Mouse (Mus musculus) liver, embryonic 12.5 days (tissue): ENCODE results near the gene Npdc1. TPM values are rescaled to one million over a fixed set of nuclear protein-coding genes. Genes with fewer than 3 reads are reported as not detected.

Experiments used
- ATAC-seq: fragments of 200-750 bp; cut with Nextera tagmentation; 2 replicates; pipeline ENCODE4 v1.8.0; 2017; ENCODE audit warnings: moderate number of reproducible peaks, mild to moderate bottlenecking, moderate library complexity
- H3K27ac ChIP-seq: fragments of 300-500 bp; sonication (generic); 2 replicates; pipeline ENCODE4 v1.5.1; 2016; ENCODE audit warnings: mild to moderate bottlenecking
- H3K27me3 ChIP-seq: fragments of 300-500 bp; sonication (generic); replicated peaks from 2 replicates; pipeline ENCODE4 v1.6.1; 2016; ENCODE audit warnings: mild to moderate bottlenecking, moderate library complexity
- H3K36me3 ChIP-seq: fragments of 300-500 bp; sonication (generic); 2 replicates; pipeline ENCODE4 v1.6.1; 2016; ENCODE audit warnings: mild to moderate bottlenecking, moderate library complexity
- H3K4me1 ChIP-seq: fragments of 300-500 bp; sonication (generic); 2 replicates; pipeline ENCODE4 v1.6.1; 2016
- H3K4me2 ChIP-seq: fragments of 300-500 bp; sonication (generic); 2 replicates; pipeline ENCODE4 v1.6.1; 2016; ENCODE audit warnings: mild to moderate bottlenecking, moderate library complexity
- H3K4me3 ChIP-seq: fragments of 300-500 bp; sonication (generic); 2 replicates; pipeline ENCODE4 v1.5.1; 2016; ENCODE audit warnings: mild to moderate bottlenecking, moderate library complexity
- H3K9ac ChIP-seq: fragments of 300-500 bp; sonication (generic); 2 replicates; pipeline ENCODE4 v1.6.1; 2016; ENCODE audit warnings: mild to moderate bottlenecking, moderate library complexity
- H3K9me3 ChIP-seq: fragments of 300-500 bp; sonication (generic); replicated peaks from 2 replicates; pipeline ENCODE4 v1.6.1; 2016; ENCODE audit warnings: mild to moderate bottlenecking, moderate library complexity
- WGBS: fragments of 180-500 bp; shearing (Covaris S2); methylation state at CpG from one replicate; pipeline ENCODE4 v1.1.7; 2016; ENCODE audit not compliant: insufficient replicate concordance; 5-methylcytosine and 5-hydroxymethylcytosine counted together
- polyA plus RNA-seq: library from polyadenylated mRNA; unstranded; fragments of >200 nt; fragmentation: Nextera tagmentation; extraction: Ambion mirVana; gene quantifications from 2 replicates; pipeline ENCODE4 v1.2.1, GENCODE M21; 2016

The Npdc1 gene
- polyA plus RNA-seq, 1 experiment from 2014 or later = 5.3 TPM

GRCm38 (mm10) chr2:25369996-25370395 lies 29.2 kb upstream of the Npdc1 start:
- 28% methylated on average over 3 of the region's 3 CpGs for WGBS
- Histone ChIP-seq H3K9me3 (no peaks in the 10 kb centered on the region), H3K4me1 (peaks cover 67% of the 10 kb centered on the region), H3K4me3 (peak overlapping the region; percentile 22), H3K27ac (peak overlapping the region; percentile 91), H3K9ac (peak overlapping the region; percentile 53), H3K27me3 (peaks cover 21% of the 10 kb centered on the region), H3K36me3 (peaks cover 7% of the 10 kb centered on the region), H3K4me2 (peak overlapping the region; percentile 96)
- ATAC-seq = peak; percentile 65

- Histone ChIP-seq H3K9ac (peak within 1 kb of the TSS; percentile 87), H3K4me3 (peak within 1 kb of the TSS; percentile 81), H3K9me3 (no peaks in the 10 kb centered on the region), H3K4me2 (peak within 1 kb of the TSS; percentile 96), H3K4me1 (peaks cover 74% of the 10 kb centered on the region), H3K27ac (peak within 1 kb of the TSS; percentile 91), H3K27me3 (peaks cover 5% of the 10 kb centered on the region; the same call in 1 of the 2 replicates), H3K36me3 (peaks cover 28% of the 10 kb centered on the region)
- peak; percentile 87 for ATAC-seq
- 3% methylated on average over 65 of the region's 65 CpGs for WGBS
Observed at GRCm38 (mm10) chr2:25371764-25372643, 27.1 kb upstream of the Npdc1 start, which contains the start of gene Sapcd2. Gene Sapcd2 (plus strand): TSS chr2:25372321.

DNA sequence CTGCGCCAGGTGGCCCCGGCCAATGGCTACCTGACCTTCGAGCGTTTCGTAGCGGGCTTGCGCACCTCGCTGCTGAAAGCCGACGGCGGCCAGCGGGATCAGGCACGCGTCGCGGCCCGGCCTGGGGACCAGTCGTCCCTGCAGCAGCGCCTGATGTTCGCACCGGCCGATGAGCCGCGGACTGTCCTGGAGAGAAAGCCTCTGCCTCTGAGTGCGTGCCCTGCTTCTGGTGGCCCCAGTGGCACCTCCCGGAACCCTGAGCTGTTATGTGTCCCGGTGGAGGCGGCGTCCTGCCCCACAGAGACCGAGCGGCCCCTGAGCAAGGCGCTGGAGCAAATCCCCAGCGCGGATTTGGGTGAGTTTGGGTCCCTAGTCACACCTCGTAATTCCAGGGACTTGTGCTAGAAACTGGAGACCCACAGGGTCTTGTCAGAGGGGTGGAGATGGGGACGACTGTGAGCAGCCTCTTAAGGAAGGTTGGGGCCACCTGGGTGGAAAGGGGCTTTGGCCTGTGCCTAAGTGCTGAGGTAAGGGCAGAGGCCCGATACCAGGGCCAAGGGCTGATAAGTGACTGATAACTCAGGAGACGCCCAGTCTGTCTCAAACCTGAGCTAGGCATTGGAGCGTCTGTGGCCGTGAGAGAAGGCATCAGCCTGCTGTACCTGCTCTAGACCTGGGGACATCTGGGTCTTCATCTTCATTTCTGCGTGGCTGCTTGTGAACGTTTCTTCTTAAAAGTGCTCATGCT lies 26.3 kb upstream of the Npdc1 start:
- H3K4me1 ChIP-seq = peaks cover 74% of the 10 kb centered on the region
- H3K27me3 ChIP-seq = peaks cover 5% of the 10 kb centered on the region; the same call in 1 of the 2 replicates
- H3K9me3 ChIP-seq = no peaks in the 10 kb centered on the region
- ATAC-seq = peak; percentile 57
- H3K4me2 ChIP-seq = peak overlapping the region; percentile 96
- WGBS = 2% methylated on average over 42 of the region's 42 CpGs
- peak overlapping the region; percentile 91 for H3K27ac ChIP-seq
- peaks cover 36% of the 10 kb centered on the region for H3K36me3 ChIP-seq
- peak overlapping the region; percentile 81 for H3K4me3 ChIP-seq
- peak overlapping the region; percentile 87 for H3K9ac ChIP-seq

GRCm38 (mm10) chr2:25373431-25373830 lies 25.7 kb upstream of the Npdc1 start:
- peaks cover 74% of the 10 kb centered on the region for H3K4me1 ChIP-seq
- no peaks in the 10 kb centered on the region for H3K9me3 ChIP-seq
- H3K4me3 ChIP-seq = peak overlapping the region; percentile 81
- no peaks in the 10 kb centered on the region for H3K27me3 ChIP-seq
- H3K9ac ChIP-seq = peak overlapping the region; percentile 87
- peak overlapping the region; percentile 91 for H3K27ac ChIP-seq
- peak overlapping the region; percentile 96 for H3K4me2 ChIP-seq
- ATAC-seq = no peak
- WGBS = 66% methylated on average over 2 of the region's 2 CpGs
- peaks cover 42% of the 10 kb centered on the region for H3K36me3 ChIP-seq

DNA sequence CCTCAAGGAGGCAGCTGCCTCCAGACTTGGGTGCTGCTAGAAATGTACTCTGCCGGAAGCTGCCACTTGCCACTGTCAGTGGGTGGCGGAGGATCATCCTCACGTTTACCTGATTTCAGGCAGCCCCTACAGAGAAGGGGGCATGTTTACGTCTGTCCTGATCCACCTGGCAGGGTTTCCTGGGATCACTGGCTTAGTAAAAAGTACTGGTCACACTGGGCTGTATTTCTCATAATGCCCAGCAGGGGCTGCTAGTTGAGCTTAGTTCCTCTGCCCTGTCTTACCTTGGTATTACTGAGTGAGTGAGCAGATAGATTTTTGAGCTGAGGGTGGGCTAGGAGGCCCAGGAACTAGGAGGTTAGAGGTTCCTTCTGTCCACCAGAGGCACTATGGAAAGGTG lies 22.6 kb upstream of the Npdc1 start:
- no peak overlapping the region for H3K4me3 ChIP-seq
- no peaks in the 10 kb centered on the region; the same call in 1 of the 2 replicates for H3K27me3 ChIP-seq
- no peaks in the 10 kb centered on the region for H3K9me3 ChIP-seq
- no peak overlapping the region for H3K4me2 ChIP-seq
- peaks cover 48% of the 10 kb centered on the region for H3K4me1 ChIP-seq
- 59% methylated on average over 4 of the region's 4 CpGs for WGBS
- ATAC-seq = no peak
- peaks cover 47% of the 10 kb centered on the region for H3K36me3 ChIP-seq
- no peak overlapping the region; the same call in 1 of the 2 replicates for H3K27ac ChIP-seq
- no peak overlapping the region for H3K9ac ChIP-seq

DNA sequence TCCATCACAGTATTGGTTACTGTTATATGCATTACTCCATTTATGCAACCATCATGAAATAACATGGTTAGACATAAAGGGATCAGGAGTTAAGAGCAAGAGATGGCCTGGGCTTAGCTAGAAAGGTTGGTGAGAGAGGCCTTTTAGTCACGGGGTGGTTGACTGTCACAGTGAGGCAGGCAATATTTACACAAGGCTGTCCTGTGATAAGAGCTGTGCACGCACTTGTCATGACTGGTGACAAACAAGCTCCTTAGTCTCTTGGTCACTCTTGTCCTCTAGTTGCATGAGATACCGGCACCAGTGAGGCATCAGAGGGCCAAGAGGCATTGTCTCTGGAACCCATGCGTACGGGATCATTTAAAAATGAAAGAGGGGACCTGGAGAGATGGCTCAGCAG lies 14.7 kb upstream of the Npdc1 start:
- Histone ChIP-seq H3K36me3 (no peaks in the 10 kb centered on the region), H3K9ac (no peak overlapping the region), H3K27me3 (peaks cover 17% of the 10 kb centered on the region; the same call in 1 of the 2 replicates), H3K4me2 (no peak overlapping the region), H3K4me1 (peaks cover 2% of the 10 kb centered on the region; the same call in 1 of the 2 replicates), H3K27ac (no peak overlapping the region), H3K9me3 (no peaks in the 10 kb centered on the region), H3K4me3 (no peak overlapping the region)
- ATAC-seq = no peak
- 47% methylated on average over 5 of the region's 5 CpGs for WGBS

GRCm38 (mm10) chr2:25391266-25391665 lies 7.9 kb upstream of the Npdc1 start:
- H3K36me3 ChIP-seq = no peaks in the 10 kb centered on the region
- 55% methylated on average over 5 of the region's 5 CpGs for WGBS
- H3K27ac ChIP-seq = no peak overlapping the region
- no peak overlapping the region for H3K4me2 ChIP-seq
- H3K27me3 ChIP-seq = peaks cover 53% of the 10 kb centered on the region
- H3K9ac ChIP-seq = no peak overlapping the region
- H3K4me1 ChIP-seq = peaks cover 9% of the 10 kb centered on the region
- ATAC-seq = no peak
- no peaks in the 10 kb centered on the region for H3K9me3 ChIP-seq
- H3K4me3 ChIP-seq = no peak overlapping the region

GRCm38 (mm10) chr2:25394281-25395221 lies 4.6 kb upstream of the Npdc1 start:
- H3K27me3 ChIP-seq = peaks cover 82% of the 10 kb centered on the region
- H3K27ac ChIP-seq = no peak overlapping the region
- no peaks in the 10 kb centered on the region for H3K9me3 ChIP-seq
- no peaks in the 10 kb centered on the region for H3K36me3 ChIP-seq
- no peak overlapping the region for H3K4me2 ChIP-seq
- 44% methylated on average over 3 of the region's 3 CpGs for WGBS
- ATAC-seq = no peak
- H3K9ac ChIP-seq = no peak overlapping the region
- no peak overlapping the region for H3K4me3 ChIP-seq
- H3K4me1 ChIP-seq = peaks cover 10% of the 10 kb centered on the region

DNA sequence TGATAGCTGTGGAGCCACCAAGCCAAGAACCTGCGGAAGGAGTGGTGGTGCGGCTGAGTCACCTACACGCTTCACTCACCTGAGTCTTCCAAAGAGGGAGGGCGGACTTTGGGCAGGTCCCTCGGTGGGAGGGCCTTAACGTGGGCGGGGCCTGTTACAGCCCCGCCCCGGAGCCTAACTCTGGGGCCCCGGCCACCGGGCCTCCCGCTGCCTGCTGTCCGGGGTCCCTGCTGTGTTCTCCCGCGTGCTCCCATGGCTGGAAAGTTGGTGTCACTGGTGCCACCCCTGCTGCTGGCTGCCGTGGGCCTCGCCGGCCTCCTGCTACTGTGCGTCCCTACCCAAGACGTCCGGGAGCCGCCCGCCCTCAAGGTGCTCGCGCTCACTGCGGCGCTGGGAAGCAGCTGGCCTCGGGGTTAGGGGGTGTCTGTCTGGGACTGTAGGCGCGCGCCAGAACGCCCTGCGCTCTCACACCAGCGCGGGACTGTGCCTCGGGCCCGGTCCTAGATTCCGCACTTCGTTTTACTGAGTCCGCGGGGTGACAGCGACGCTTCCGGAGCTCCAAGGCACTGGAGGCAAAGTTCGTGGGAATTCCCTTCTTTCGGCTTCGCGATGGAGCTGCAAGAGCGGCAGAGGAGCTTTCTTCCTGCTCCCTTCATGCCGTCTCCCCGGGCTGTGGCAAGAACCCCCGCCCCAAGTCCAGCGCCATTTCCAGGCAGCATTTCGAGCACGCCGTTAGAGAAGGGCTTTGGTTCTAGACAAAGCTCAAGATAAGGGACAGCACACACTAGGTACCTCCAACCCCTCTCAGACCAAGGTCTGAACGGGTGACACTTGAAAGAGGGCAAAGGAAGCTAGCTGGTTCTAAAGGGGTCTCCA lies 3.2 kb upstream of the Npdc1 start, which contains the start of gene Entpd2:
Gene Entpd2 (plus strand): TSS at position 154 of the 876 bp plus-strand sequence.
- ATAC-seq = peak; percentile 30; the same call in 1 of the 2 replicates
- Histone ChIP-seq H3K36me3 (no peaks in the 10 kb centered on the region), H3K4me2 (peak within 1 kb of the TSS; percentile 70), H3K27me3 (peaks cover 96% of the 10 kb centered on the region), H3K27ac (no peak within 1 kb of the TSS), H3K4me3 (peak within 1 kb of the TSS; percentile 48), H3K4me1 (peaks cover 17% of the 10 kb centered on the region), H3K9me3 (no peaks in the 10 kb centered on the region), H3K9ac (peak within 1 kb of the TSS; percentile 14; the same call in 1 of the 2 replicates)
- 3% methylated on average over 57 of the region's 57 CpGs for WGBS

DNA sequence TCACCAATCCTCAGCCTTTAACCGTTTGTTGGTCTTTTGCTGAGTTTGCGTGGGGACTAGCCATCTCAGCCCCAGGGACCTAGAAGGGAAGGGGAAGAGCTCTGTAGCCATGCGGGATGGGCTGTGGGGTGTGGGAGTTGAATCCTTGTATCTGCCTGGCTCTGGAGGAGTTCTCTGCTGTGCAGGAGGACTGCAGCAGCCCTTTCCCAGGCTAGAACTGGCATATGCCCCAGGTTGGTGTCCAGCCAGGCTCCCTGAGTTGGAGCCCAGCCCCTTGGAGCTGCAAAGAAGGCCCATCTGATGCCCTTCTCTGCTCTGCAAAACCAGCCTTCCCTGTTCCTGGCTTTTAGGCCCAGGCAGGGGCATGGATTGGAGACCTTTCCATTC lies 2.6 kb upstream of the Npdc1 start:
- Histone ChIP-seq H3K27ac (no peak overlapping the region), H3K4me2 (peak overlapping the region; percentile 70), H3K9me3 (no peaks in the 10 kb centered on the region), H3K4me3 (peak overlapping the region; percentile 48; the same call in 1 of the 2 replicates), H3K4me1 (peaks cover 17% of the 10 kb centered on the region), H3K9ac (no peak overlapping the region), H3K36me3 (no peaks in the 10 kb centered on the region), H3K27me3 (peaks cover 99% of the 10 kb centered on the region)
- 26% methylated on average over 3 of the region's 3 CpGs for WGBS
- no peak for ATAC-seq
